ENCODE assay signal across 8 mouse cellular contexts in genomic region chr13:91807155-91807839, GRCm38 (mm10). TPM values are rescaled to one million over a fixed set of nuclear protein-coding genes. Genes with fewer than 3 reads are reported as not detected.
DNase-seq lines count a peak whose midpoint lies in the region; ATAC-seq lines count a peak whose summit lies in the region.

TSS of gene Zcchc9 (minus strand) at chr13:91807705.

- peak within 1 kb of the TSS; percentile 61 for H3K4me2 ChIP-seq in hindbrain, embryonic 13.5 days

- no peaks in the 10 kb centered on the region for H3K27me3 ChIP-seq in hindbrain, embryonic 13.5 days

- H3K36me3 ChIP-seq in hindbrain, embryonic 13.5 days, result peaks cover 17% of the 10 kb centered on the region

- under 1% methylated on average over 50 of the region's 50 CpGs for WGBS in hindbrain, embryonic 13.5 days

- DNase-seq in NIH3T3 (ENCODE audit: low read depth), result peak; percentile 90
- DNase-seq in cerebellum, postnatal 10 days, result peak; percentile 96
- peak; percentile 83 to 86 for DNase-seq in frontal cortex, postnatal 14 days (ENCODE audit: low spot score in 2 of 2)
- DNase-seq in layer of hippocampus, postnatal 25 days (ENCODE audit: extremely low spot score in 1 of 2, low spot score in 1 of 2), result peak; percentile 81 to 83
- DNase-seq in lung, postnatal 25 days (ENCODE audit: low spot score), result peak; percentile 89
- DNase-seq in retina, embryonic 14.5 days (ENCODE audit: low spot score), result peak; percentile 87
- peak; percentile 89 for DNase-seq in thymus, postnatal 4 days

- H3K9ac ChIP-seq in hindbrain, embryonic 13.5 days, result peak within 1 kb of the TSS; percentile 98

- H3K27ac ChIP-seq in hindbrain, embryonic 13.5 days, result peak within 1 kb of the TSS; percentile 97

- peak; percentile 100 for ATAC-seq in hindbrain, embryonic 13.5 days (ENCODE audit: low FRiP score)

- peaks cover 13% of the 10 kb centered on the region for H3K4me1 ChIP-seq in hindbrain, embryonic 13.5 days (replicated peaks)

- no peaks in the 10 kb centered on the region for H3K9me3 ChIP-seq in hindbrain, embryonic 13.5 days

- peak within 1 kb of the TSS; percentile 88 for H3K4me3 ChIP-seq in hindbrain, embryonic 13.5 days

RNA-seq across cellular contexts. Expression of gene Zcchc9, which starts in this region (rescaled TPM):
- polyA plus RNA-seq in hindbrain, embryonic 13.5 days (2015; fragmentation: Nextera tagmentation; extraction: Ambion mirVana), result 20.9 and 21.1 TPM in 2 replicates
- total RNA-seq in layer of hippocampus, postnatal 25 days (2021), result 10 to 100 TPM; 14.6 to 16.6 TPM

Comparison
In these comparisons a context has a peak if more than half of its experiments do, and no peak if none do; other contexts are left out.
1. Peak in every context shown above with its lines: DNase-seq, ATAC-seq, H3K4me3 ChIP-seq and H3K27ac ChIP-seq.